Mouse (Mus musculus): ENCODE data around the gene Ric3. TPM values are rescaled to one million over a fixed set of nuclear protein-coding genes. Genes with fewer than 3 reads are reported as not detected.

The Ric3 gene
- total RNA-seq, 4 experiments from 2014 or later, result 66.2 to 71.1 (median 68.6) TPM

DNA sequence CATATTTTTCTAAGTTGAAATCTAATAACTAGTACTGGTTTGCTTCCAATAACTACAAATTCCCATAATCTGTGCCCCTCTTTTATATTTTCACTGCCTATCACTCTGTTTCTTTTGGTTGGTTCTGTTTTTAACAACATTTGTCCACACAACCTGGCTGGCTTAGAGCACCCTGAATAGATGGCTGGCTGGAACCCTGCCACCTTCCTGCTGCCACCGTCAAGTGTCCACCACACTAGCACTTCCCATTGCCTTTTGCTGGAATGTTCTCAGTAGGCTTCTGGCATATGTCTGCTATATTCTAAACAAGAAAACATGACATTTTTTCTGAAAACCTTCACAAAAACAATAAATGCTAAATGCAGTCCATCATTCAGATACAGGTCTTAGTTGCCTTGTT is 32.3 kb downstream of the Ric3 start:
- no peak for DNase-seq (ENCODE audit: low spot score in 2 of 2)

DNA sequence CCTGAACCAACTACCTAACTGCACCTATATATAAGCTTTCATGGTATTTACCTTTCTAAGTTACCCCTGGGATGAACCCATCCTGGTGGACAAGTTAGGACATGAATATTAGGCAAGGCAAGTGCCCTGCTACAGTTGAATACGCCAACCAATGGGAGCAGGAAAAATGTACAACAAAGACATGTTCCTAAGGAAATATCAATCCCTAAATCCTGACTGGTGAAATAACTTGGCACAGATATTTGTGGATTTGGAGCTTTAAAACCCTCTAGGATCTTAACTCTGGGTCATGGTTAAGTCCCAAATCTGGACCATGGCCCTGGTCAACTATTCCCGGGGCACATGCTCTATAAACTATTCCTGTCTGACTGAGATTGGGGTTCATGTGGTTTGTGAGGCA is 37.3 kb downstream of the Ric3 start:
- DNase-seq (ENCODE audit: low spot score in 2 of 2), result no peak

DNA sequence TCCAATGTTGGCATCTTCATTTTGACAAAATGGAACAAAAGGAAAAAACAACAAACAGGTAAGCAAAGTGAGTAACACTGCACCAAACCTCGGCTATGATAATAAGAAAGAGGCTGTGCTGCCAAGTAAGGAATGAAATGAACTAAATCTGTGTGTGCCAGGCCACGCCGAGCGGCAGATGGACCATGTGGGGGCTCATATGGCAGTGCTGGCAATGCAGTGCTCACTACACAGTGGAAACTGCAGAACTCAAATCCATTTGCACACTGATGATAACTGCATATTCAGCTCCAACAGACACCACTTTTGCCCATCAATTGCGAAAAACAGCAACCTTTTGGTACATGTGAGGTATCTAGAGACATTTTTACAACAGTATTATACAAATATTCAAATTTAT is 43.7 kb downstream of the Ric3 start:
- DNase-seq (ENCODE audit: low spot score in 2 of 2), result peak in 1 of 2 experiments; percentile 73

DNA sequence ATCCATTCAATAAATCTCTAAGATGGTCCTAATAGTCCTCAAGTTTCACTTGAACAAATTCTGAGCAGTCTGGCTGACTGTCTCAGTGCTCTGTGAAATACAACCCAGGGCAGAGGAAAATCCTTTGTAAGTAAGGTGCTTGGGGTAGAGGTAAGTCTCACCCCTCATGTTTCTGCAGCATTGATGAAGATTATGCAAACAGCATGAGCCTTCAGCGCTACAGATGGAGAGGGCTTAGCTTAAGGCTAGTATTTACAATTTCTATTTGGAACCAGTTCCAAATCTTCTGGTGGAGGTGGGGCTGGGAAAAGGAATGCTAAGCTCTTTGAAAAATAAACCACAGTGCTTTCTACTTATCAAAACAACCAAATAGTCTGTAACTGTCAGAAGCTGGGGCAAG is 44.1 kb downstream of the Ric3 start:
- DNase-seq (ENCODE audit: low spot score in 2 of 2), result no peak

DNA sequence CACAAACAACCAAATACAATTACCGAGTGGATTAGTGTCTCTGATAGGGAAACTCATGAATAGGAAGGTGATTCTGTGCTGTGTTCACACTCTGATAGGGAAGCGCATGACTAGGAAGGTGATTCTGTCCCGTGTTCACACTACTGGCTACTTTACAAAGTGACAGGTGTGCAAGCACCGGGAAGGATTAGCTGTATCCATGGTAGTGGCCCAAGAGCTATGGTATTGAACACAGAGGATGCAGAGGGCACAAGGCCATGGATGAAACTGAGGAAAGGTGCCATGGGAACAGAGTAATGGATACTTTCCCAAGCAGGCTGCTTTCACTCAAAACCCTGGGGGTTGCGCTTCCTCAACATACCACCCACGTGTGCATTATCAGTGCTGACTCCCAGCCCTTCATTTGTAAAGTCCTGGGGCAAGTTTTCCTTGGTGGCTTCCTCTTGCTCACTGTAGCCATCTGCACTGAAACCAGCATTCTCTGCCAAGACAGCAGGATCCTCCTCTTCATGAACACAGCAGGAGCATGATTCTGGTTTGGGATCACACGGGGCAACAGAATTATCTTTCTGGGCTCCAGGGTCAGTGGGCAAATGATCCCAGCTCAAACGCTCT is 44.9 kb downstream of the Ric3 start:
- DNase-seq (ENCODE audit: low spot score in 2 of 2), result no peak

DNA sequence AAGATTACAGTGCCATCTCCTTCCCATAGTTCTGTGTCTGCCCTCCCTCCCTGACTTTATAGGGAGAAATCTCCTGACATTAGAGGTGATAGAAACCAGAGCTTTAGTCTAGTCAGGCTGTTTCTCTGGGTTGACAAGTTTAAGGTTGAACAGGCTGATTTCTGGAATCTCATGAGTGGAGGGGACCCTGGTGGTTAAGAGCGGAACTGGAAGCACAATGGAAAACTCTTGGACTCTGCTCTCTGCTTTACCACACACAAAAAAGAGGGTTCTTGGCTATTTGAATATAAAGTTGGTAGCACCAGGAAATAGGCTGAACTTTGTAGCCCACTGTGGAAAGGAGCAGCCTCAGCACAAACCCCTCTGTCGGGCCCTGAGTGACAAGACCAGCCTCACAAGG is 51.1 kb downstream of the Ric3 start:
- DNase-seq (ENCODE audit: low spot score in 2 of 2), result no peak

DNA sequence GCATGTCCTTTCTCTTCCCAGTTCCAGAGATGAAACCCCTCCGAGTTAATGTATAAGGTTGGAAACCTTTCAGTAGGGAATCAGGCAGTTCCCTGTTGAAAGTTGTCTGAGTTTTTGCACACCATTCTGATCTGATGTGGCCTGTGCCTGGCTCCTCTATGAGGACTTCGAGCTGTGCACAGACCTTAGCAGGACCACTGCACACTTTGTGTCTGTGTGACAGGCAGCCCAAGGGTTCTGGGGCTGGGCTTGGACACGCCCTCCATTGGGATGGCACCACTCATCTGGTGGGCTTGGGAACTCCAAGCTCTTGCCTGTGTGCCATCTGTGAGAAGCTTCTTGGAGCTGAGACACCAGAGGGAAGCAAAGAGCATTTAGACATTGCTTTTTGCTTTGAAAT is 51.8 kb downstream of the Ric3 start:
- no peak for DNase-seq (ENCODE audit: low spot score in 2 of 2)

DNA sequence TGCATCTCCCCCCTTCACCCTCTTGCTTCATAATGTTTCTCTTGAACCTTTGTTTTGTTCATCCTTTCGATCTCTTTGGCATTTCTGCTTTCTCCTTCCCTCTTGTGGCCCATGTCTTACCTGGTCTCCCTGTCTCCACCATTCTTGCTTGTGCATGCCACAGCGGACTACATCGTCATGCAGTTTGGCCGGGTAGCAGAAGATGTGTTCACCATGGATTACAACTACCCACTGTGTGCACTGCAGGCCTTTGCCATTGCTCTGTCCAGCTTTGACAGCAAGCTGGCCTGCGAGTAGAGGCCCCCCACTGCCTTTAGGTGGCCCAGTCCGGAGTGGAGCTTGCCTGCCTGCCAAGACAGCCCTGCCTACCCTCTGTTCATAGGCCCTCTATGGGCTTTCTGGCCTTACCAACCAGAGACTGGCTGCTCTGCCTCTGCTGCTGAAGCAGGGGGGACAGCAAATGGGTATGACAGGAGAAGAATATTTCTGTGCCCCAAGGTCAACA is 53.1 kb downstream of the Ric3 start:
- no peak for DNase-seq (ENCODE audit: low spot score in 2 of 2)

DNA sequence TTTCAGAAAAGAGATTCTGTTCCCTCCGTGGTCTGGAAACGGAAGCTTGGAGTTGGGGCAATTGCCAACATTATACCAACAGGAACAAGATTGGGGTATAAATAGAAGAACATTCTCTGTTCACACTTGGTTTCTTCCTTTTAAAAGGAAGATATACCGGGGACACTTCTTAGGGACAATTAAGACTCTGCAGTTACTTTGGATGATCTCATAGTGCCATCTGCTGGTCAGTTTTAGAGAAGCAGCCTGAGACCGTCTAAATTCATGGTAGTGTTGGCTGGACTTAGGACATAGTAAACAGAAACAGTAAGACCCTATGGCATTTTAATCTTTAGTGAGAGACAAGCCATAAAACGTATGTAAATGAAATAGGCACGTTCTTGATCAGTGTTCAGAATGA is 54.9 kb downstream of the Ric3 start:
- DNase-seq (ENCODE audit: low spot score in 2 of 2), result no peak

DNA sequence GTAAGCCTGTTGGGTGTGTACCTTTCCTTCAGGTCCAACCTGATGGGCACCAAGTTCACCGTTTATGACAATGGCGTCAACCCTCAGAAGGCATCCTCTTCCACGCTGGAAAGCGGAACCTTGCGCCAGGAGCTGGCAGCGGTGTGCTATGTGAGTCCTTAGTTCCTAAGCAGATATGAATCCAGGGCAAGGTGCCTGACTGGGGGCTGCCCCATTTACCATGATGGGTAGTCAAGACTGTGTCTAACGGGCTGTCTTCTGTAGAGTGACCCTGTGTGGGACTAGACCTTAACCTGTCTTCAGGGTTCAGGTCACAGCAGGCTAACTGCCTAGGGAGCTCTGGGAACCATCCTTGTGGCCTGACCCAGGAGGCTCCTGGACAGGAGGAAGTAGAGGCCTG is 55.4 kb downstream of the Ric3 start:
- no peak for DNase-seq (ENCODE audit: low spot score in 2 of 2)

DNA sequence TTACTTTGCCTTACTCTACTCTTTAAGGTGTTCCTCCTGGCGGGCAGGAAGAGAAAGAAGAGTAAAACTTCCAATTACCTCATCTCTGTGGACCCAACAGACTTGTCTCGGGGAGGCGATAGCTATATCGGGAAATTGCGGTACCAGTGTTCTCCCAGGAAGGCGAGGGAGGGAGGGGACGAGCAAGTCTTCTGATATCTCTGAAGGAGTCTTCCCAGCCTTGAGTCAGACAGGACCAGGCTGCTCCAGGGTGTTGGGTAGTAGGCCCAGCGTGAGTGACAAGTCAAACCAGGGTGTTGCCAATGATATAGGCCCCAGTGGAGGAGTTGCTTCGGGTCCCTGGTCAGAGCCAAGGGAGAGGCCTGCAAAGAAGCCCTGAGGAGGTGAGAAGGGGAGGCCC is 56.2 kb downstream of the Ric3 start:
- DNase-seq (ENCODE audit: low spot score in 2 of 2), result no peak

DNA sequence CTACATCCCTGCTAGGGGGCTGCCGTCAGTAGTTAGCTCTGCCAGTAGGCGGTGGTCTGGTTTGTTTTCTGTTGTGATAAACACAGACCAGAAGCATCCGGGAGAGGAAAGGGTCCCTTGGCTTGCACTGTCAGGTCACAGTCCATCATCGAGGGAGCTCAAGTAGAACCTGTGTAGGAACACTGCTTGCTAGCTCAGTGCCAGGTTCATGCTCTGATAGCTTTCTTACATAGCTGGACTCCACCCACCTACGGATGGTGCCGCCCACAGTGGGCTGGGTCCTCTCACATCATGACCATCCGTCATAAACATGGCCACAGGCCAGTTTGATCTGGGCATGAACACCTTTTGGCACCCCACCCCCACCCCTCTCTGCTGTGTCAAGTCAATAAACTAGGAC is 57.4 kb downstream of the Ric3 start:
- no peak for DNase-seq (ENCODE audit: low spot score in 2 of 2)

DNA sequence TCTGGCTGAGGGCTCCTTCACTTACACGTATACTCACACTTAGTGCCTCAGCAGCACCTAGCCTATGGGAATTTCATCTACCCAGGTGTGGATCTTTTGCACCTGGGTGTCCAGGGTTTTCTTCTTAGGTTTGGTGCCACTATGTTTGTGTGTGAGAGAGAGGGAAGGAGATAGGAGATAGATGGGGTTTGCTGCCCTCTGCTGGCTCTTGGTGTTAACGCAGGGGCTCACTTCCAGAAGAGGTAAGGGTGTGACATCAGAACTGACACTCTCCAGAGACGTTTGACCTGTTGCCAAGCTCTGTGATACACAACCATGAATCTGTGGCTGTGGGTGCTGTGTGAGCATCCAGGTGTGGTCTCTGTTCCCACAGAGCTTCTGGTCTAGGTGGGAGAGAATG is 61.7 kb downstream of the Ric3 start:
- DNase-seq (ENCODE audit: low spot score in 2 of 2), result peak in 1 of 2 experiments; percentile 70

DNA sequence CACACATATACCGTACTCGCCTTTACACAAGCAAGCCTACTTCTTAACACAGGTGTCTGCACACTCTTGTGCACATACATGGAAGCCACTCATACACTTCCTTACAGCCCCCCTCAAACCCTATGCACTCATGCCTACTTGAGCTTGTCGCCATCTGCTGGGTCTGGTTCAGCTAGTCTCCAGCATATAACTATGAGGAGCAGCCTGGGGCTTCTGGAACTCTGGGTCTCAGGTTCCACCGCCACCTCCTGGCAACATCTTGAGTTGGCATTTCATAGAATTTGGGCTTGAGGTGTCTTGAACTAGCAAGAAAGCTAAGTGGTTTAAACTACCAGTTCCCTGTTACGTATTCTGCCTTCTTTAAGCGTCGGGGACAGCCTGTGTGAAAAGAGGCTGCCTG is 63.9 kb downstream of the Ric3 start:
- no peak for DNase-seq (ENCODE audit: low spot score in 2 of 2)

DNA sequence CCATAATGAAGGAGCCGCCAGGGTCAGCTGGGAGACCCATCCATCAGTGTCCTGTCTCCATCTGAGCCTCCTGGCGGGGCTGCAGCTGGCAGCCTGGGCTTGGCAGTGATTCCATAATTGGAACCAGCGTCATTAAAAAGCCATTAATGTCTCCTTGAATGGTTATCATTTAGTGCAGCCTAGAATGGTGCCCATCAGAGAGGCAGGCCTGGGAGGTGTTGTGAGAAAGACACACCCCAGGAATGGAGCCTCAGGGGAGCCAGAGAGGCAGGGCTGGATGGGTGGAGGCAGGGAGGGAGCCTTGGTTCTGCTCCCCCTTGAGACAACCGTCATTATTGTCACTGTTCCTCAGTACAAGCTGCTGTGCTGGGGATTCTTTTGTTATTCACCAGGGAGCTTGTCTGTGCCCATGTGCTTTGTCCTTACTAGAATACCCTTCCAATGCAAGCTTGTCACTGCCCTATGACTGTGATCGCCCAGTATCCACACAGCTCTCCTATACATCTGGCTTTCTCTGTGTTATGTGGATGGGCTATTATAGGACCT is 66.7 kb downstream of the Ric3 start:
- no peak for DNase-seq (ENCODE audit: low spot score in 2 of 2)

DNA sequence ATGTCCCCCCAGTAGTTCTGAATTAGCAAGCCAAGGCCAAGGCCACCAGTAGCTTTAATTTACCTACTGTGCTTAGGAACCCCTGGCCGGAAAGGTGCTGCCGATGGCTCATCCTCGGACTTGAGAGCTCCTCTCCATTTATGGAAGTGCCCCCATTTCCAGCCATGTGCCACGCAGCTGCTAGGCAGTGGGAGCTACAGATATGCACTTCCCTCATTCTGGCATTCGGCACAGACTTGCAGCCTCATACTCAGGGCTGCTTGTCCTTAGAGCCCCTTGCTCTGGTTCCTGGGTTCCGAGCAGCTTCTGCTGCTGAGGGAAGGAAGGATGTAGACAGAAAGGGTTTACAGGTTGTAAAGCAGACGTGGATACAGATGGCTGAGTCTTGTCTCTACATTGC is 68.3 kb downstream of the Ric3 start:
- no peak for DNase-seq (ENCODE audit: low spot score in 2 of 2)

DNA sequence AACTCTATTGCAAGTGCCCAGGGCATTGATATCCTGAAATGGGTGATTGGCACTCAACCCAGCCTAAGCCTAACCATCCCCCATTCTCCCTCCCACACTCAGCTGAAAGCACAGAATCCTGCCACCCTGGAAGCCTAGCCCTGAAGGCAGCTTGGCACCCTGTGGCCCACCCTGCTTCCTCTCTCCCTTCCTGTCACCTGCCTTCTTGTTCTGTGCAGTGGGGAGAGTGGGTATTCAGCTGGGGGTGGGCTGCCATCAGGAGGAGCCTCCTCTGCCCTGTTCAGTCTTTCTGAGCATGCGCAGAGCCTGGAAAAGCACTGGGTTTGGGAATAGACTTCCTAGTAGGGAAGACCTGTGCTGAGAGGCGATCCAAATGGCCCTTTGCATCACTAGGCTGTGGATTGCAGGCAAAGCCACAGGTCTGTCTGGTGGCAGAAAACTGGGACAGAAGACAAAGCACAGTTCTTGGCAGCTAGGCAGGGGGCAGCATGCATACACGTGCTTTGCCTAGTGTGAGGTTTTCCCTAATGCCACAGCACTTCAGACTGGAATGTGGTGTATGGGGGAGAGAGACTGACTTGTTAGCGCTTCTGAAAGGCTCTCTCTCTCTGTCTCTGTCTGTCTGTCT is 70.0 kb downstream of the Ric3 start:
- DNase-seq (ENCODE audit: low spot score in 2 of 2), result peak in 1 of 2 experiments; percentile 59

DNA sequence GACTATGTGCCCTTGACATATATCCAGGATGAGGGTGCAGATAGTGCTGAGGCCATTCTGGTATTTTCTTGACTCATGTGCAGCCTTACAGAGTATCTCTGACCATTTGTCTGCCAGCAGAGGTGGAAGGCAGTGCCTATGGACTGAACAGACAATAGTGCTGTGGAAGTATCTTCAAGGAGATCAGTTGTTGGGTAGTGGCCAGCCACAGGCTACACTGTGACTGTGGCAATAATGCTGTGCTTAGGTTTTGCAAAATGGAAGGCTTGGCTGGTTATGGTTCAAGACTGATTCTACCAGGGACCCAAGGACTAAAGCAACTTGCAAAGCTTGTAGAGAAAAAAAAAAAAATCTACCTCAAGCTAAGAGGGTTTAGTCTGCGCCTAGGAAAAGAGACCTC is 70.6 kb downstream of the Ric3 start:
- DNase-seq (ENCODE audit: low spot score in 2 of 2), result no peak

DNA sequence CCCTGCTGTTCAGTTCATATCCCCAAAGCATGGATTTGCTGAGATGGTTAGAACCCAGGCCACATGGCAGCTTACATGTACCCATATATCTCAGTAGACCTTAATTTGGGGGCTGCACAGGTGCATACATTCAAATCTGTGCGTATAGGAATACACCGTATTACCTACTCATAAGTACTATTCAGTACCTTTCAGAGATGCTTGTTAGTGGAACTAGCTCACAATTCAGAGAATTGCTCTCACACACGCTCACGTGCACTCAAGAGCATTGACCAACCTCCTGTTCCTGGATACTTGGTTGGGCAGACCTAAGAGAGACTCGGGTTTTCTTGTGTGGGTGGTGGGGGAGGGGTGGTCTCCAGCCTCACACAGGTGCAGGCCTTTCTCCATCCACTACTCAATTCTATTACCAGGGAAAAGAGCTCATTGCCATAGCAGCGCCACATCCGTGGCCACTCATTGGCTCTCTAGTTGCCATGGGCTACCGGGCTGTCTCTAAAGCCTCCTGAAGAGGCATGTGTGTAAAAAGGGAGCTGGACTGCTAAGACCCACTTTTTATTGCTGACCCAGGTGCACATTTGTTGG is 71.4 kb downstream of the Ric3 start:
- peak; percentile 44 to 75 for DNase-seq (ENCODE audit: low spot score in 2 of 2)

DNA sequence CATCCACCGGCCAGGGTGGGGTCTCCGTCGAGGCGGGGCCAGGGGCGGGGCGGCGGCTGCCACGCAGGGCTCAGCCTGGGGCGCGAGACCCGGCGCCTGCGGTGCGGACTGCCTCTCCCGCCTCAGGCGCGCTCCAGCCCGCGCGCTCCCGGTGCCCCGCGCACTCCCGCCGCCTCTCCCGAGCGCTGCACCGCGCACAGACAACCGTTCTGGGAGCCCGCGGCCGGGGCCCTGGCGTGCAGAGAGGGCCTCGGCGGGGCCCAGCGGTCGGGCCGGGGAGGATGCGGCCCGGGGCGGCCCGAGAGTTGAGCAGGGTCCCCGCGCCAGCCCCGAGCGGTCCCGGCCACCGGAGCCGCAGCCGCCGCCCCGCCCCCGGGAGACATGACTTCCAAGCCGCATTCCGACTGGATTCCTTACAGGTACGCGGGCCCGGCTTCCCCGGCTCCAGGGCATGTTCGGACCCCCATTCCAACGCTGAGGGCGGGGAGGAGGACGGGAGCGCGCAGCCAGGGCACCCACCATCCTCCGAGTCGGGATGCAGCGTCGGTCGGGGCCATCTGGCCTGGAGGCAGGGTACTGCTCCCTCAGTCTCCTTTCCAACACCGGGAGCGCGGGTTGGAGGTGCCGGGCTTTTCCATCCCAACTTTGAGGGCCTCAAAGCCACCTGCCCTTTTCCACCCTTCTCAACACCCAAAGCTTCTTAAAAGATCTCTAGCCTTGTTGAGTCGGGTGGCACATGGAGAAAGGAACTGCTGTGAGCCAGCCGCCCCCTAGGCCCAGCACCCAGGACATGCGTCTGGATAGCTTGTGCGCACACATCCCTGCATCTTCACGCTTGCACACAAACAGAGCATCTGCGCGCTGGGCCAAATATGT is 72.2 kb downstream of the Ric3 start:
- no peak for DNase-seq (ENCODE audit: low spot score in 2 of 2)

DNA sequence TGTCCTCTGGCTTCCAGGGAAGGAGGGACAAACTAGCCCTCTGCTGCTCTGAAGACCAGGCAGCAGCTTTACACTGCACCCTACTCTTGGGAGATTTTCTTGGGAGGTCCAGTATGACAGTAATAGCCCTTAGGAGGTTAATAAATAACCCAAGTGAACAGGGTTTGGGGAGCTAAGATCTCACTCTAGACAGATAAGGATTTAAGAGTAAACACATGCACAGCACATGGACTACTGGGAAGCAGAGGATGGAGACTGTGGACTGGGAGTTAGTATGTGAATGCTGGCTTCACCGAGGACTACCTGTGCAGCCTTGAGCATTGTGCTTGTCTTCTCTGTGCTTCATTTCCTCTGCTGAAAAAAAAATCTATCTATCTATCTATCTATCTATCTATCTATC is 73.9 kb downstream of the Ric3 start:
- no peak for DNase-seq (ENCODE audit: low spot score in 2 of 2)

DNA sequence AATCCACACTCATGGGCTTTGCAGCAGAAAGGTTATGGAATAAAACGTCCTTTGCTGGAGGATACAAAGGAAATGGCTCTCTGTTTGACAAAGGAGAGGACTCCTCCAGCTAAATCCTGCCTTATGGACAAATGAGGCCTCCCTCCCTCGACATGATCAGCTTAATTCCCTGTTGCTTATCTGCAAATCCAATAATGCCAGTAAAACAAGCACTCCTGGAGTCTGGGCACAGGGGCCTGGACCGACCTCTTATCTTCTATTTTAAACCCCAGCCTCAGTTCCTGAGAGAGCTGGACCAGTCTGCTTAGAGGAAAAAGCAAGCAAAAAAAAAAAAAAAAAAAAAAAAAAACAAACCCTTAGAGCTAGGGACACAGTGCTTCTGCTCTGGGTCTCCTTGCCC is 79.5 kb downstream of the Ric3 start:
- DNase-seq (ENCODE audit: low spot score in 2 of 2), result no peak
